Mouse (Mus musculus): ENCODE results near the gene Acap2.

DNA sequence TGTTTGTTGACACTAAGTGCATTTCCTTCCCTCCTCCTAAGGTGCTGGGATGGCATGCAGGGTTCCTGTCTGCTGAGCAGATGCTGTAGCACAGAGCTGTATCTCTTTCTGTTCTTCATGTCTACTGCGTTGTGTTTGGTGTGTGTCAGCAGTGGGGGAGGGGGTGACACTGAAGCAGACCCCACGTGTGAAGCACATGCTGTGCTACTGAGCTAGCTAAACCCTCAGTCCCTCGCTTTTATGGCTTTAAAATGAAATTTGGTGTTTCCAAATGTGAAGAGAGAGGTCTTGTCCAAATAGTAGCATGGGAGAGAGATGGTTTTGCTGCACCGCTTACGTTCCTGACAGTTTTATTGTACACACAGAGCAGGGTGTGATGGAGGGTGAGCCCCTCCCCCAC lies 30.5 kb upstream of the Acap2 start:
- no peak for TF ChIP-seq HCFC1 (IDR thresholded peaks at IDR 0.05; ENCODE audit: borderline replicate concordance, insufficient read depth, low read length)
- TF ChIP-seq ZNF384 (IDR thresholded peaks at IDR 0.05; ENCODE audit: low read depth, low read length), result no peak
- no peak for TF ChIP-seq CHD2 (IDR thresholded peaks at IDR 0.05; ENCODE audit: low read depth, low read length)
- TF ChIP-seq MAFK (IDR thresholded peaks at IDR 0.05; ENCODE audit: insufficient read depth, low read depth, low read length), result no peak
- TF ChIP-seq ZC3H11A (IDR thresholded peaks at IDR 0.05; ENCODE audit: borderline replicate concordance, low read depth, low read length), result no peak
